Mouse (Mus musculus) MEL (cell line): ENCODE data around the gene Arhgef17. TPM values are rescaled to one million over a fixed set of nuclear protein-coding genes. Genes with fewer than 3 reads are reported as not detected.
A peak's percentile ranks its signal among the peaks of the same experiment; 100 is the strongest.

ENCODE experiments used
- DNase-seq: peaks from one replicate; pipeline ENCODE4 v3.0.0; 2011; ENCODE audit warnings: low read depth, low spot score
- H3K27ac ChIP-seq: 2 replicates; pipeline ENCODE4 v1.5.1; 2012; ENCODE audit warnings: low read depth, mild to moderate bottlenecking, control low read depth, low read length, moderate library complexity; ENCODE audit not compliant: control insufficient read depth
- H3K27me3 ChIP-seq, 2 experiments: fragments of 150-350 bp in 1 of 2; sonication (generic) in 1 of 2; 2 replicates each; pipeline ENCODE4 v1.6.1; 2012; ENCODE audit warnings: low read length in 2 of 2, mild to moderate bottlenecking in 2 of 2, improper control_type of control experiment in 1 of 2, moderate library complexity in 1 of 2; ENCODE audit not compliant: insufficient read depth in 2 of 2, control insufficient read depth in 1 of 2
- H3K36me3 ChIP-seq, 2 experiments: 2 replicates each; pipeline ENCODE4 v1.6.1; 2012 to 2014; ENCODE audit warnings: low read length in 2 of 2, improper control_type of control experiment in 1 of 2, inconsistent platforms in 1 of 2, mild to moderate bottlenecking in 1 of 2; ENCODE audit not compliant: insufficient read depth in 2 of 2, control insufficient read depth in 1 of 2
- H3K4me1 ChIP-seq, 2 experiments: fragments of 150-350 bp in 1 of 2; sonication (generic) in 1 of 2; 2 replicates each; pipeline ENCODE4 v1.6.1; 2012; ENCODE audit warnings: low read length in 2 of 2, improper control_type of control experiment in 1 of 2, mild to moderate bottlenecking in 1 of 2; ENCODE audit not compliant: insufficient read depth in 2 of 2, control insufficient read depth in 1 of 2
- H3K4me3 ChIP-seq, 2 experiments: fragments of 150-350 bp in 1 of 2; sonication (generic) in 1 of 2; 2 replicates each; pipeline ENCODE4 v1.5.1; 2012; ENCODE audit warnings: low read depth in 2 of 2, low read length in 2 of 2, mild to moderate bottlenecking in 2 of 2, moderate library complexity in 2 of 2, control low read depth in 1 of 2, improper control_type of control experiment in 1 of 2; ENCODE audit not compliant: control insufficient read depth in 1 of 2, insufficient read depth in 1 of 2
- H3K79me2 ChIP-seq: 2 replicates; pipeline ENCODE4 v1.6.1; 2012; ENCODE audit warnings: mild to moderate bottlenecking, low read length, moderate library complexity; ENCODE audit not compliant: control insufficient read depth, poor library complexity, insufficient read depth
- H3K9ac ChIP-seq: 2 replicates; pipeline ENCODE4 v1.6.1; 2012; ENCODE audit warnings: low read depth, mild to moderate bottlenecking, control low read depth, low read length, moderate library complexity; ENCODE audit not compliant: control insufficient read depth, poor library complexity, severe bottlenecking
- H3K9me3 ChIP-seq: fragments of 150-350 bp; sonication (generic); replicated peaks from 2 replicates; pipeline ENCODE4 v1.6.1; 2012; ENCODE audit warnings: mild to moderate bottlenecking, low read length, improper control_type of control experiment, moderate library complexity; ENCODE audit not compliant: insufficient read depth
- CHD1 ChIP-seq: IDR thresholded peaks from 2 replicates; pipeline ENCODE4 v1.6.1; 2012; ENCODE audit warnings: low read depth, mild to moderate bottlenecking, inconsistent platforms, low read length, improper control_type of control experiment
- CHD2 ChIP-seq: IDR thresholded peaks from 2 replicates; pipeline ENCODE4 v1.6.1; 2011; ENCODE audit warnings: low read length, improper control_type of control experiment
- CTCF ChIP-seq, 3 experiments: IDR thresholded peaks in 2 of 3; conservative IDR thresholded peaks in 1 of 3; 2 replicates each; pipeline ENCODE4 v1.5.1; 2011 to 2012; ENCODE audit warnings: low read length in 3 of 3, low read depth in 2 of 3, mild to moderate bottlenecking in 2 of 3, improper control_type of control experiment in 1 of 3, inconsistent platforms in 1 of 3, mixed read lengths in 1 of 3, moderate library complexity in 1 of 3; ENCODE audit not compliant: control insufficient read depth in 1 of 3, insufficient read depth in 1 of 3, poor library complexity in 1 of 3, severe bottlenecking in 1 of 3
- EP300 ChIP-seq, 2 experiments: IDR thresholded peaks; 2 replicates each; pipeline ENCODE4 v1.6.1; 2011; ENCODE audit warnings: improper control_type of control experiment in 2 of 2, low read length in 2 of 2, low read depth in 1 of 2, mild to moderate bottlenecking in 1 of 2
- ETS1 ChIP-seq: IDR thresholded peaks from 2 replicates; pipeline ENCODE4 v1.6.1; 2012; ENCODE audit warnings: low read depth, mild to moderate bottlenecking, inconsistent platforms, low read length, improper control_type of control experiment, moderate library complexity
- GATA1 ChIP-seq: IDR thresholded peaks from 2 replicates; pipeline ENCODE4 v1.6.1; 2011; ENCODE audit warnings: low read depth, low read length, improper control_type of control experiment
- HCFC1 ChIP-seq: IDR thresholded peaks from 2 replicates; pipeline ENCODE4 v1.6.1; 2012; ENCODE audit warnings: low read depth, mild to moderate bottlenecking, inconsistent platforms, low read length, improper control_type of control experiment, moderate library complexity
- KAT2A ChIP-seq: conservative IDR thresholded peaks from 2 replicates; pipeline ENCODE4 v1.6.1; 2012; ENCODE audit warnings: low read depth, low read length, improper control_type of control experiment, inconsistent platforms
- MAFK ChIP-seq: IDR thresholded peaks from 2 replicates; pipeline ENCODE4 v1.6.1; 2011; ENCODE audit warnings: low read depth, mild to moderate bottlenecking, low read length, improper control_type of control experiment, borderline replicate concordance
- MAX ChIP-seq: IDR thresholded peaks from 2 replicates; pipeline ENCODE4 v1.6.1; 2011; ENCODE audit warnings: low read length, improper control_type of control experiment
- MXI1 ChIP-seq: IDR thresholded peaks from 2 replicates; pipeline ENCODE4 v1.6.1; 2011; ENCODE audit warnings: mild to moderate bottlenecking, low read depth, low read length, improper control_type of control experiment
- MYB ChIP-seq: IDR thresholded peaks from 2 replicates; pipeline ENCODE4 v1.6.1; 2011; ENCODE audit warnings: mild to moderate bottlenecking, low read depth, low read length, improper control_type of control experiment
- NRF1 ChIP-seq: IDR thresholded peaks from 2 replicates; pipeline ENCODE4 v1.6.1; 2014; ENCODE audit warnings: low read depth, mild to moderate bottlenecking, inconsistent platforms, low read length, improper control_type of control experiment, moderate library complexity; ENCODE audit not compliant: poor library complexity, insufficient read depth, severe bottlenecking
- POLR2AphosphoS5 ChIP-seq: IDR thresholded peaks from 2 replicates; pipeline ENCODE4 v1.6.1; 2012; ENCODE audit warnings: low read depth, borderline replicate concordance, mild to moderate bottlenecking, inconsistent platforms, low read length, moderate library complexity, mixed read lengths
- RAD21 ChIP-seq: IDR thresholded peaks from 2 replicates; pipeline ENCODE4 v1.6.1; 2011; ENCODE audit warnings: mild to moderate bottlenecking, low read depth, low read length, improper control_type of control experiment
- RCOR1 ChIP-seq: IDR thresholded peaks from 2 replicates; pipeline ENCODE4 v1.6.1; 2012; ENCODE audit warnings: low read depth, mild to moderate bottlenecking, inconsistent platforms, low read length, improper control_type of control experiment
- SMC3 ChIP-seq: IDR thresholded peaks from 2 replicates; pipeline ENCODE4 v1.6.1; 2011; ENCODE audit warnings: low read depth, low read length, improper control_type of control experiment
- TBP ChIP-seq: IDR thresholded peaks from 2 replicates; pipeline ENCODE4 v1.8.0; 2011; ENCODE audit warnings: low read depth, low read length, improper control_type of control experiment
- TCF12 ChIP-seq: IDR thresholded peaks from 2 replicates; pipeline ENCODE4 v1.6.1; 2014; ENCODE audit warnings: low read depth, mild to moderate bottlenecking, inconsistent platforms, low read length, improper control_type of control experiment, moderate library complexity
- USF2 ChIP-seq, 2 experiments: IDR thresholded peaks; 2 replicates each; pipeline ENCODE4 v1.6.1; 2011 to 2012; ENCODE audit warnings: improper control_type of control experiment in 2 of 2, low read length in 2 of 2, borderline replicate concordance in 1 of 2, inconsistent platforms in 1 of 2, low read depth in 1 of 2, mild to moderate bottlenecking in 1 of 2; ENCODE audit not compliant: insufficient read depth in 1 of 2
- ZC3H11A ChIP-seq: IDR thresholded peaks from 2 replicates; pipeline ENCODE4 v1.6.1; 2012; ENCODE audit warnings: low read depth, mild to moderate bottlenecking, inconsistent platforms, low read length, improper control_type of control experiment
- ZMIZ1 ChIP-seq: IDR thresholded peaks from 2 replicates; pipeline ENCODE4 v1.6.1; 2012; ENCODE audit warnings: low read depth, mild to moderate bottlenecking, inconsistent platforms, low read length, improper control_type of control experiment, moderate library complexity
- ZNF384 ChIP-seq: IDR thresholded peaks from 2 replicates; pipeline ENCODE4 v1.6.1; 2012; ENCODE audit warnings: low read depth, mild to moderate bottlenecking, inconsistent platforms, low read length, improper control_type of control experiment
- polyA plus RNA-seq, 2 experiments: library from polyadenylated mRNA; stranded (reverse) in 1 of 2; unstranded in 1 of 2; fragments of >175 nt in 1 of 2; fragments of >200 nt in 1 of 2; gene quantifications; 2 replicates each; pipeline versions ENCODE4 v1.2.1 to v1.2.4; 2012; ENCODE audit warnings: low replicate concordance in 2 of 2, low read depth in 1 of 2; ENCODE audit not compliant: insufficient read length in 2 of 2, insufficient read depth in 1 of 2, missing spikeins in 1 of 2
- total RNA-seq: library from RNA; depleted of rRNA; stranded (reverse); fragments of 300-350 nt; gene quantifications from 2 replicates; pipeline ENCODE4 v1.2.3, GENCODE M21; 2012

The Arhgef17 gene
- total and polyA plus RNA-seq, 3 experiments, result under 0.01 TPM; not detected in 2

DNA sequence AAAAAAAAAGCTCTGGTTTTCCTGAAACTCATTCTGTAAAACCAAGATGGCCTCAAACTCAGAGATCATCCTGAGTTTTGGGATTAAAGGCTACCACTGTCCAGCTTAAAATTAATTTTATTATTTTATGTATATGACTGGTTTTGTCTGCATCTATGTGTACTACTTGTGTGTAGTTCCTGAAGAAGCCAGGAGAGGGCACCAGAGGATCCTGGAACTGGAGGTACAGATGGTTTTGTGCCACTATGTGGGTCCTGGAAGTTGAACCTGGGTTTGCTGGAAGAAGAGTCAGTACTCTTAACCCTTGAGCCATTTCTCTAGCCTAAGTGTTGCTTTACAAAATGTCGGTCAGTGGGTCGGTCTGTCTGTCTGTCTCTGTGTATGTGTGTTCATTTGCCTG, 26.5 kb upstream of the Arhgef17 start:
- Histone ChIP-seq H3K27ac (no peak overlapping the region), H3K9ac (no peak overlapping the region), H3K4me3 (no peak overlapping the region), H3K79me2 (no peaks in the 10 kb centered on the region), H3K27me3 (no peaks in the 10 kb centered on the region), H3K36me3 (no peaks in the 10 kb centered on the region), H3K9me3 (no peaks in the 10 kb centered on the region), H3K4me1 (no peaks in the 10 kb centered on the region)
- DNase-seq, result peak; percentile 51
- peak; percentile 62 for TF ChIP-seq RAD21
- peak; percentile 51 for TF ChIP-seq SMC3
- TF ChIP-seq HCFC1, result no peak
- no peak for TF ChIP-seq EP300 (IDR thresholded peaks at IDR 0.05; ENCODE audit: low read depth in 1 of 2, low read length in 2 of 2)
- TF ChIP-seq CHD2, result no peak
- peak; percentile 25; the same call in 1 of the 2 replicates for TF ChIP-seq ZC3H11A
- no peak for TF ChIP-seq KAT2A
- TF ChIP-seq CTCF (IDR thresholded peaks at IDR 0.05 in 2 of 3, conservative IDR thresholded peaks at IDR 0.05 in 1 of 3; ENCODE audit: control insufficient read depth in 1 of 3, insufficient read depth in 1 of 3, low read depth in 2 of 3, low read length in 3 of 3, poor library complexity in 1 of 3, severe bottlenecking in 1 of 3), result peak; percentile 41 to 65 (median 57)

GRCm38 (mm10) chr7:100952686-100953085, 20.8 kb upstream of the Arhgef17 start:
- no peak overlapping the region for H3K9ac ChIP-seq
- no peak overlapping the region for H3K27ac ChIP-seq
- 0 out of 4 replicates have a peak, but pooled peaks cover 0 to 6% of the 10 kb centered on the region in 2 experiments for H3K4me1 ChIP-seq
- no peak for TF ChIP-seq CHD2
- TF ChIP-seq MXI1, result no peak
- TF ChIP-seq ETS1, result no peak
- TF ChIP-seq ZNF384, result no peak
- TF ChIP-seq EP300 (IDR thresholded peaks at IDR 0.05; ENCODE audit: low read depth in 1 of 2, low read length in 2 of 2), result no peak
- no peak for TF ChIP-seq MAX
- TF ChIP-seq GATA1, result no peak
- TF ChIP-seq POLR2AphosphoS5, result no peak
- no peak for TF ChIP-seq ZMIZ1
- TF ChIP-seq RCOR1, result no peak
- TF ChIP-seq CHD1, result no peak
- TF ChIP-seq NRF1, result no peak
- no peak for TF ChIP-seq KAT2A
- TF ChIP-seq USF2 (IDR thresholded peaks at IDR 0.05; ENCODE audit: borderline replicate concordance in 1 of 2, insufficient read depth in 1 of 2, low read depth in 1 of 2, low read length in 2 of 2), result no peak
- TF ChIP-seq TBP, result no peak
- no peak for TF ChIP-seq MYB
- no peak for TF ChIP-seq CTCF (IDR thresholded peaks at IDR 0.05 in 2 of 3, conservative IDR thresholded peaks at IDR 0.05 in 1 of 3; ENCODE audit: control insufficient read depth in 1 of 3, insufficient read depth in 1 of 3, low read depth in 2 of 3, low read length in 3 of 3, poor library complexity in 1 of 3, severe bottlenecking in 1 of 3)
- no peak for TF ChIP-seq TCF12
- TF ChIP-seq SMC3, result no peak
- TF ChIP-seq MAFK, result no peak
- DNase-seq, result no peak
- H3K4me3 ChIP-seq, result no peak overlapping the region
- peaks cover 1 to 6% of the 10 kb centered on the region in 2 experiments; a peak in 2 of 4 replicates for H3K27me3 ChIP-seq
- no peaks in the 10 kb centered on the region for H3K79me2 ChIP-seq
- no peaks in the 10 kb centered on the region for H3K9me3 ChIP-seq
- H3K36me3 ChIP-seq, result no peaks in the 10 kb centered on the region
